Mouse (Mus musculus) stomach, embryonic 14.5 days (tissue): ENCODE measurements around the gene Cstad. TPM values are rescaled to one million over a fixed set of nuclear protein-coding genes. Genes with fewer than 3 reads are reported as not detected.

Source experiments
- ATAC-seq: fragments of 200-750 bp; cut with Nextera tagmentation; 2 replicates; pipeline ENCODE4 v1.8.0; 2017; ENCODE audit warnings: low read depth, moderate TSS enrichment; ENCODE audit not compliant: insufficient number of reproducible peaks, insufficient read depth, low FRiP score
- H3K27ac ChIP-seq: fragments of 300-500 bp; sonication (generic); 2 replicates; pipeline ENCODE4 v1.5.1; 2014; ENCODE audit warnings: mild to moderate bottlenecking, low read length, moderate library complexity, mixed read lengths
- H3K27me3 ChIP-seq: fragments of 300-500 bp; sonication (generic); 2 replicates; pipeline ENCODE4 v1.6.1; 2014; ENCODE audit warnings: low read length, control low read depth, mixed read lengths; ENCODE audit not compliant: control insufficient read depth, insufficient read depth
- H3K36me3 ChIP-seq: fragments of 300-500 bp; sonication (generic); 2 replicates; pipeline ENCODE4 v1.6.1; 2014; ENCODE audit warnings: mild to moderate bottlenecking, control low read depth, low read length, moderate library complexity, mixed read lengths; ENCODE audit not compliant: control insufficient read depth, insufficient read depth
- H3K4me1 ChIP-seq: fragments of 300-500 bp; sonication (generic); 2 replicates; pipeline ENCODE4 v1.6.1; 2014; ENCODE audit warnings: low read length, control low read depth, mixed read lengths; ENCODE audit not compliant: control insufficient read depth, insufficient read depth
- H3K4me2 ChIP-seq: fragments of 300-500 bp; sonication (generic); replicated peaks from 2 replicates; pipeline ENCODE4 v1.6.1; 2014; ENCODE audit warnings: low read depth, low read length, control low read depth
- H3K4me3 ChIP-seq: fragments of 300-500 bp; sonication (generic); 2 replicates; pipeline ENCODE4 v1.5.1; 2014; ENCODE audit warnings: low read depth, low read length, control low read depth
- H3K9ac ChIP-seq: fragments of 300-500 bp; sonication (generic); replicated peaks from 2 replicates; pipeline ENCODE4 v1.6.1; 2014; ENCODE audit warnings: low read depth, mild to moderate bottlenecking, control low read depth, low read length, moderate library complexity, mixed read lengths
- H3K9me3 ChIP-seq: fragments of 300-500 bp; sonication (generic); 2 replicates; pipeline ENCODE4 v1.6.1; 2016; ENCODE audit warnings: low read depth, low read length, control low read depth; ENCODE audit not compliant: control insufficient read depth
- WGBS: fragments of 180-500 bp; shearing (Covaris S2); extraction: QIAGEN DNeasy Blood & Tissue Kit; methylation state at CpG from one replicate; pipeline ENCODE4 v1.1.7; 2014; 5-methylcytosine and 5-hydroxymethylcytosine counted together
- polyA plus RNA-seq: library from polyadenylated mRNA; unstranded; fragments of >200 nt; fragmentation: Nextera tagmentation; extraction: Ambion mirVana; gene quantifications from 2 replicates; pipeline ENCODE4 v1.2.1, GENCODE M21; 2014

Cstad gene
- polyA plus RNA-seq, 1 experiment from 2014 or later, result 2.1 TPM

DNA sequence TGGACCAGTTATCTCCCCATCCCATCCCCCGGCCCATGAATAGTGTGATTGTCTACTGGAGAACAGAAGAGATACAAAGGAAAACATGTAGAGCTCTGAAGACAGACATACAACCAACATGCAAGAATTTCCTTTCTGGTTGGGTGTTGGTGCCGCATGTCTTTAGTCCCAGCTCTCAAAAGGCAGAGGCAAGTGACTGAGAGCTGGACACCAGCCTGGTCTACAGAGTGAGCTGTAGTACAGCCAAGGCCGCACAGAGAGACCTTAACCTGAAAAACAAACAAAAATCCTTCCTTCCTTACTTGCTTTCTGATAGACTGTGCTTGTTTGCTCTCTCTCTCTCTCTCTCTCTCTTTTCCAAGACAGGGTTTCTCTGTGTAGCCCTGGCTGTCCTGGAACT lies 32.5 kb downstream of the Cstad start:
- Histone ChIP-seq H3K4me1 (no peaks in the 10 kb centered on the region), H3K4me3 (no peak overlapping the region)

GRCm38 (mm10) chr2:30628374-30628773 lies 33.5 kb downstream of the Cstad start:
- Histone ChIP-seq H3K4me3 (no peak overlapping the region), H3K27ac (no peak overlapping the region), H3K9ac (no peak overlapping the region), H3K27me3 (no peaks in the 10 kb centered on the region), H3K36me3 (no peaks in the 10 kb centered on the region), H3K4me1 (no peaks in the 10 kb centered on the region), H3K9me3 (no peaks in the 10 kb centered on the region), H3K4me2 (no peak overlapping the region)
- WGBS, result 91% methylated on average over 17 of the region's 17 CpGs
- ATAC-seq, result no peak

More for the DNA sequence above, 32.5 kb downstream of the Cstad start:
- no peak for ATAC-seq
- WGBS, result 78% methylated on average over 3 of the region's 3 CpGs
- H3K27me3 ChIP-seq, result no peaks in the 10 kb centered on the region
- H3K9me3 ChIP-seq, result no peaks in the 10 kb centered on the region
- no peak overlapping the region for H3K9ac ChIP-seq
- no peak overlapping the region for H3K4me2 ChIP-seq
- no peak overlapping the region for H3K27ac ChIP-seq
- no peaks in the 10 kb centered on the region for H3K36me3 ChIP-seq

GRCm38 (mm10) chr2:30629038-30629761 lies 34.4 kb downstream of the Cstad start:
- Histone ChIP-seq H3K4me2 (no peak overlapping the region), H3K4me3 (no peak overlapping the region), H3K9ac (no peak overlapping the region), H3K36me3 (no peaks in the 10 kb centered on the region), H3K27me3 (no peaks in the 10 kb centered on the region), H3K9me3 (no peaks in the 10 kb centered on the region), H3K27ac (no peak overlapping the region), H3K4me1 (no peaks in the 10 kb centered on the region)
- 56% methylated on average over 14 of the region's 14 CpGs for WGBS
- ATAC-seq, result no peak

DNA sequence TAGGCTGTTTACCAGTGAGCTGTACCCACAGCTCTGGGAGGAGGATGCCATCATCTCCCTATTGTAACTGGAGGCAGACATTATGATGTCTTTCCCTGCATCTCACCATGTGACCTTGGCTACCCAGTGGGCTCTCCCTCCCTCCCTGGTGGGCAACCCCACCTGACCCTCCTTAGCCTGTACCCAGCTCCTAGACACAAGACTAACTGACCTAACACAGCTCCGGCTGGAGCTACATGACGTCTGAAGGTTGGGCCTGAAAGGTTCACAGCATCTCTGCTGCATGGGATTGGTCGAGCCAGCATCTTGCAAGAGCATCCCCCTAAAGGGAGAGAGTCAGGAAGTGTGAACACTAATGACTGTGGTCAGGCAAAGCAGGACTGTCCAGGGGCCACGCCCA lies 35.0 kb downstream of the Cstad start:
- Histone ChIP-seq H3K9me3 (no peaks in the 10 kb centered on the region), H3K4me1 (no peaks in the 10 kb centered on the region), H3K4me2 (no peak overlapping the region), H3K9ac (no peak overlapping the region), H3K4me3 (no peak overlapping the region), H3K27ac (no peak overlapping the region), H3K36me3 (no peaks in the 10 kb centered on the region), H3K27me3 (no peaks in the 10 kb centered on the region)
- ATAC-seq, result no peak
- WGBS, result 61% methylated on average over 4 of the region's 4 CpGs

- no peaks in the 10 kb centered on the region for H3K9me3 ChIP-seq
Measured at GRCm38 (mm10) chr2:30636266-30636671, 41.4 kb downstream of the Cstad start.

DNA sequence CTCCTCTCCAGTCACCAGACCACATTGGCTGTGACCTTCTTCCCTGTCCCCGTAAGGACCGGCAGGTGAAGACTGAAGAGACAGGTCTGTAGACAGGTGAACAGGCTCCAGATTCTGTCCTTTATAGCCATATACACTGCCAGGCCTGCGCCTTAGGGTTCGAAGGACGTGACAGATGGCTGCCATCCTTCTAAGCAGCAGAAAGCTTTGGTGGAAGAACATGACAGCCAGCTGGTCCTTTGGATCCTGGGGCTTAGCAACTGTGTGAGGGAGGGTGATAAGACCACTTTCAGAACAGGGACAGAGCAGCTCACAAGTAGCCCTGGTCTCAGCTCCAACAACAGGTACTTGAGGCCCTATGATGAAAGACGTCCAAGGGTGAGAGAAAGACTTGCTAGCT lies 43.2 kb downstream of the Cstad start:
- 83% methylated on average over 6 of the region's 6 CpGs for WGBS

More at GRCm38 (mm10) chr2:30636266-30636671, 41.4 kb downstream of the Cstad start:
- H3K9ac ChIP-seq, result 0 out of 2 replicates have a peak overlapping the region, but pooled peaks have one; percentile 6
- H3K4me3 ChIP-seq, result no peak overlapping the region
- WGBS, result 66% methylated on average over 5 of the region's 5 CpGs
- ATAC-seq, result no peak
- no peaks in the 10 kb centered on the region for H3K27me3 ChIP-seq
- H3K4me1 ChIP-seq, result peaks cover 32% of the 10 kb centered on the region
- H3K36me3 ChIP-seq, result no peaks in the 10 kb centered on the region
- H3K4me2 ChIP-seq, result no peak overlapping the region
- peak overlapping the region; percentile 76; the same call in 1 of the 2 replicates for H3K27ac ChIP-seq

DNA sequence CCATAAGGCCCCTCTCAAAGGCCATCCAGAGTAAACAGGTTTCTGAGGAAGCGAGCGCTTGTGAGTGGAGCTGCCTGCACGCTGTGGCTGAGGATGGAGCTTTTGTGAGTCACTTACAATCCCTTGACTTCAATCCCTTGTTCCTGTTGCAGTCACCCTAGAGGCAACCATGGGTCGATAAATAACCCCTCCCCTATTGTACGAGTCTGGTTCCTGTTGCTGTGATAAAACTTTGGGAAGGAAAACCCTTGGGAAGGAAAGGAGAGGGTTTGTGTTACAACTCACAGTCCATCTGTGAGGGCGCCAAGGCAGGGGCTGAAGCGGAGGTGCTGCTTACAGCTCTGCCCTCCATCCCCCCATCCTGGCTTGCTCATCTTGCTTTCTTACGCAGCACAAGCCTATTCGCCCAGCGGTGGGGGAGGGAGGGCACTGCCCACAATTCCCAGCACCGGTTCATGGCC lies 45.2 kb downstream of the Cstad start:
- Histone ChIP-seq H3K4me2 (peak overlapping the region; percentile 22; the same call in 1 of the 2 replicates), H3K4me1 (peaks cover 43% of the 10 kb centered on the region), H3K27me3 (no peaks in the 10 kb centered on the region), H3K9me3 (no peaks in the 10 kb centered on the region), H3K9ac (no peak overlapping the region), H3K27ac (peak overlapping the region; percentile 85), H3K36me3 (no peaks in the 10 kb centered on the region), H3K4me3 (no peak overlapping the region)
- peak; percentile 47; the same call in 1 of the 2 replicates for ATAC-seq
- WGBS, result 6% methylated on average over 11 of the region's 11 CpGs

More for the DNA sequence above, 43.2 kb downstream of the Cstad start:
- Histone ChIP-seq H3K4me1 (peaks cover 39% of the 10 kb centered on the region), H3K9ac (no peak overlapping the region), H3K27me3 (no peaks in the 10 kb centered on the region), H3K36me3 (no peaks in the 10 kb centered on the region), H3K27ac (0 out of 2 replicates have a peak overlapping the region, but pooled peaks have one; percentile 10), H3K4me3 (no peak overlapping the region), H3K4me2 (no peak overlapping the region), H3K9me3 (no peaks in the 10 kb centered on the region)
- ATAC-seq, result no peak

GRCm38 (mm10) chr2:30642810-30643209 lies 48.0 kb downstream of the Cstad start:
- Histone ChIP-seq H3K4me1 (peaks cover 45% of the 10 kb centered on the region), H3K27me3 (no peaks in the 10 kb centered on the region), H3K4me3 (no peak overlapping the region), H3K9ac (no peak overlapping the region), H3K9me3 (no peaks in the 10 kb centered on the region), H3K4me2 (no peak overlapping the region), H3K27ac (peak overlapping the region; percentile 33; the same call in 1 of the 2 replicates), H3K36me3 (no peaks in the 10 kb centered on the region)
- no peak; the same call in 1 of the 2 replicates for ATAC-seq
- WGBS, result 7% methylated on average over 5 of the region's 5 CpGs
